Mouse (Mus musculus): ENCODE data around the gene Abhd6.

Abhd6 gene

GRCm38 (mm10) chr14:8034561-8034960 lies 31.9 kb downstream of the Abhd6 start:
- DNase-seq = no peak

- DNase-seq = no peak
Observed at GRCm38 (mm10) chr14:8035951-8036350, 33.2 kb downstream of the Abhd6 start.

- DNase-seq = no peak
Observed at GRCm38 (mm10) chr14:8036406-8036805, 33.7 kb downstream of the Abhd6 start.

GRCm38 (mm10) chr14:8038150-8038549 lies 35.4 kb downstream of the Abhd6 start:
- no peak for DNase-seq

- DNase-seq = peak; percentile 15
Observed at GRCm38 (mm10) chr14:8038791-8039448, 36.2 kb downstream of the Abhd6 start.

GRCm38 (mm10) chr14:8040179-8040578 lies 37.5 kb downstream of the Abhd6 start:
- no peak for DNase-seq

GRCm38 (mm10) chr14:8040911-8041678 lies 38.4 kb downstream of the Abhd6 start:
- DNase-seq = no peak

GRCm38 (mm10) chr14:8042120-8042519 lies 39.4 kb downstream of the Abhd6 start:
- DNase-seq = no peak

GRCm38 (mm10) chr14:8042577-8042976 lies 39.9 kb downstream of the Abhd6 start:
- no peak for DNase-seq

- peak; percentile 42 for DNase-seq
Observed at GRCm38 (mm10) chr14:8044330-8044729, 41.6 kb downstream of the Abhd6 start.

- no peak for DNase-seq
Observed at GRCm38 (mm10) chr14:8044786-8045185, 42.1 kb downstream of the Abhd6 start.

GRCm38 (mm10) chr14:8045187-8045846 lies 42.6 kb downstream of the Abhd6 start:
- DNase-seq = no peak

GRCm38 (mm10) chr14:8046839-8047238 lies 44.1 kb downstream of the Abhd6 start:
- no peak for DNase-seq

- DNase-seq = no peak
Observed at GRCm38 (mm10) chr14:8049334-8049733, 46.6 kb downstream of the Abhd6 start.

- DNase-seq = no peak
Observed at GRCm38 (mm10) chr14:8051869-8052268, 49.2 kb downstream of the Abhd6 start.

- DNase-seq = no peak
Observed at GRCm38 (mm10) chr14:8052661-8053060, 50.0 kb downstream of the Abhd6 start.

- DNase-seq = peak; percentile 2
Observed at GRCm38 (mm10) chr14:8054310-8055102, 51.8 kb downstream of the Abhd6 start.

GRCm38 (mm10) chr14:8056076-8056475 lies 53.4 kb downstream of the Abhd6 start:
- no peak for DNase-seq

- no peak for DNase-seq
Observed at GRCm38 (mm10) chr14:8059938-8060337, 57.2 kb downstream of the Abhd6 start.

- DNase-seq = no peak
Observed at GRCm38 (mm10) chr14:8062076-8062475, 59.4 kb downstream of the Abhd6 start.

GRCm38 (mm10) chr14:8062537-8063301 lies 60.0 kb downstream of the Abhd6 start:
- DNase-seq = no peak
